Mouse (Mus musculus) midbrain, postnatal 0 days (tissue): ENCODE measurements at regions not wholly inside any gene's neighbourhood (a gene's known extent, or its start where the extent isn't known, plus 50 kb on each side); places are given as distances from the start of the nearest gene placed in this dataset.

Experiments used
- ATAC-seq: fragments of 200-750 bp; cut with Nextera tagmentation; 2 replicates; pipeline ENCODE4 v1.8.0; 2017; ENCODE audit warnings: moderate number of reproducible peaks, mild to moderate bottlenecking, moderate TSS enrichment, moderate library complexity; ENCODE audit not compliant: low FRiP score
- DNase-seq: peaks from one replicate; pipeline ENCODE4 v3.0.0-alpha.2; 2015; ENCODE audit warnings: low spot score
- H3K27ac ChIP-seq: fragments of 300-500 bp; sonication (generic); 2 replicates; pipeline ENCODE4 v1.5.1; 2014; ENCODE audit warnings: low read depth, mild to moderate bottlenecking, low read length, mixed read lengths
- H3K27me3 ChIP-seq: fragments of 300-500 bp; sonication (generic); 2 replicates; pipeline ENCODE4 v1.6.1; 2014; ENCODE audit warnings: low read length, control low read depth, mixed read lengths; ENCODE audit not compliant: insufficient read depth
- H3K36me3 ChIP-seq: fragments of 300-500 bp; sonication (generic); 2 replicates; pipeline ENCODE4 v1.6.1; 2014; ENCODE audit warnings: low read length, control low read depth, mixed read lengths; ENCODE audit not compliant: insufficient read depth
- H3K4me1 ChIP-seq: fragments of 300-500 bp; sonication (generic); 2 replicates; pipeline ENCODE4 v1.6.1; 2014; ENCODE audit warnings: mild to moderate bottlenecking, control low read depth, antibody characterized with exemption, low read length, mixed read lengths; ENCODE audit not compliant: insufficient read depth
- H3K4me2 ChIP-seq: fragments of 300-500 bp; sonication (generic); 2 replicates; pipeline ENCODE4 v1.6.1; 2014; ENCODE audit warnings: low read depth, mild to moderate bottlenecking, low read length, mixed read lengths; ENCODE audit not compliant: poor library complexity, severe bottlenecking
- H3K4me3 ChIP-seq: fragments of 300-500 bp; sonication (generic); 2 replicates; pipeline ENCODE4 v1.5.1; 2014; ENCODE audit warnings: low read depth, mild to moderate bottlenecking, low read length, moderate library complexity
- H3K9ac ChIP-seq: fragments of 300-500 bp; sonication (generic); replicated peaks from 2 replicates; pipeline ENCODE4 v1.6.1; 2014; ENCODE audit warnings: mild to moderate bottlenecking, low read length, moderate library complexity, mixed read lengths; ENCODE audit not compliant: poor library complexity, severe bottlenecking
- H3K9me3 ChIP-seq: fragments of 300-500 bp; sonication (generic); 2 replicates; pipeline ENCODE4 v1.6.1; 2016; ENCODE audit warnings: low read length, control low read depth
- CTCF ChIP-seq: IDR thresholded peaks from 2 replicates; pipeline ENCODE4 v1.5.1; 2016; ENCODE audit warnings: antibody characterized with exemption, mild to moderate bottlenecking
- WGBS: fragments of 180-500 bp; shearing (Covaris S2); extraction: QIAGEN DNeasy Blood & Tissue Kit; methylation state at CpG from one replicate; pipeline ENCODE4 v1.1.7; 2014; 5-methylcytosine and 5-hydroxymethylcytosine counted together

- H3K36me3 ChIP-seq: no peaks in the 10 kb centered on the region
- no peak for TF ChIP-seq CTCF
- no peak for ATAC-seq
- no peaks in the 10 kb centered on the region for H3K4me1 ChIP-seq
- no peak overlapping the region for H3K27ac ChIP-seq
- H3K4me3 ChIP-seq: no peak overlapping the region
- WGBS: 94% methylated on average over 4 of the region's 4 CpGs
- H3K4me2 ChIP-seq: no peak overlapping the region
- no peaks in the 10 kb centered on the region for H3K9me3 ChIP-seq
- DNase-seq: no peak
- H3K9ac ChIP-seq: no peak overlapping the region
- H3K27me3 ChIP-seq: no peaks in the 10 kb centered on the region
These were observed 58.3 kb downstream of the Tmem100 start for GRCm38 (mm10) chr11:90088473-90088872.

- Histone ChIP-seq H3K4me2 (no peak overlapping the region), H3K9ac (no peak overlapping the region), H3K4me1 (no peaks in the 10 kb centered on the region), H3K9me3 (no peaks in the 10 kb centered on the region), H3K36me3 (no peaks in the 10 kb centered on the region), H3K27ac (no peak overlapping the region), H3K4me3 (no peak overlapping the region), H3K27me3 (no peaks in the 10 kb centered on the region)
- 84% methylated on average over 7 of the region's 7 CpGs for WGBS
- DNase-seq (no peak), ATAC-seq (no peak)
- no peak for TF ChIP-seq CTCF
These were observed 63.9 kb downstream of the Tmem100 start for GRCm38 (mm10) chr11:90094052-90094451.

- no peaks in the 10 kb centered on the region for H3K4me1 ChIP-seq
- no peaks in the 10 kb centered on the region for H3K9me3 ChIP-seq
- ATAC-seq (no peak), DNase-seq (peak; percentile 58)
- H3K27me3 ChIP-seq: no peaks in the 10 kb centered on the region
- H3K4me3 ChIP-seq: no peak overlapping the region
- WGBS: 81% methylated on average over 7 of the region's 7 CpGs
- no peak overlapping the region for H3K27ac ChIP-seq
- no peak overlapping the region for H3K9ac ChIP-seq
- no peaks in the 10 kb centered on the region for H3K36me3 ChIP-seq
- H3K4me2 ChIP-seq: no peak overlapping the region
- no peak for TF ChIP-seq CTCF
These were observed 64.7 kb downstream of the Tmem100 start for GRCm38 (mm10) chr11:90094700-90095355.

- H3K27ac ChIP-seq: no peak overlapping the region
- whole genome bisulfite sequencing: 83% methylated on average over 7 of the region's 7 CpGs
- no peak overlapping the region for H3K4me3 ChIP-seq
- ATAC-seq: no peak
- no peaks in the 10 kb centered on the region for H3K9me3 ChIP-seq
- no peaks in the 10 kb centered on the region for H3K36me3 ChIP-seq
- no peak for TF ChIP-seq CTCF
- H3K27me3 ChIP-seq: no peaks in the 10 kb centered on the region
- no peaks in the 10 kb centered on the region for H3K4me1 ChIP-seq
- DNase-seq: no peak
- H3K4me2 ChIP-seq: no peak overlapping the region
- no peak overlapping the region for H3K9ac ChIP-seq
These were observed 68.3 kb downstream of the Tmem100 start for GRCm38 (mm10) chr11:90098471-90098870.

- 61% methylated on average over 1 of the region's 1 CpGs for WGBS
- DNase-seq (no peak), ATAC-seq (no peak)
- no peaks in the 10 kb centered on the region for H3K27me3 ChIP-seq
- H3K27ac ChIP-seq: no peak overlapping the region
- no peak overlapping the region for H3K9ac ChIP-seq
- H3K4me3 ChIP-seq: no peak overlapping the region
- no peak for TF ChIP-seq CTCF
- no peak overlapping the region for H3K4me2 ChIP-seq
- H3K4me1 ChIP-seq: no peaks in the 10 kb centered on the region
- no peaks in the 10 kb centered on the region for H3K36me3 ChIP-seq
- H3K9me3 ChIP-seq: no peaks in the 10 kb centered on the region
These were observed 69.0 kb downstream of the Tmem100 start for GRCm38 (mm10) chr11:90099178-90099577.

- Histone ChIP-seq H3K4me2 (no peak overlapping the region), H3K4me1 (no peaks in the 10 kb centered on the region), H3K9ac (no peak overlapping the region), H3K27me3 (no peaks in the 10 kb centered on the region), H3K4me3 (no peak overlapping the region), H3K9me3 (no peaks in the 10 kb centered on the region), H3K36me3 (no peaks in the 10 kb centered on the region), H3K27ac (no peak overlapping the region)
- DNase-seq: no peak
- 81% methylated on average over 2 of the region's 2 CpGs for WGBS
- ATAC-seq: no peak
- TF ChIP-seq CTCF: no peak
These were observed 70.0 kb downstream of the Tmem100 start for GRCm38 (mm10) chr11:90100161-90100560.
